Comparison of ENCODE assay signal across 19 mouse cellular contexts in the genomic region with DNA sequence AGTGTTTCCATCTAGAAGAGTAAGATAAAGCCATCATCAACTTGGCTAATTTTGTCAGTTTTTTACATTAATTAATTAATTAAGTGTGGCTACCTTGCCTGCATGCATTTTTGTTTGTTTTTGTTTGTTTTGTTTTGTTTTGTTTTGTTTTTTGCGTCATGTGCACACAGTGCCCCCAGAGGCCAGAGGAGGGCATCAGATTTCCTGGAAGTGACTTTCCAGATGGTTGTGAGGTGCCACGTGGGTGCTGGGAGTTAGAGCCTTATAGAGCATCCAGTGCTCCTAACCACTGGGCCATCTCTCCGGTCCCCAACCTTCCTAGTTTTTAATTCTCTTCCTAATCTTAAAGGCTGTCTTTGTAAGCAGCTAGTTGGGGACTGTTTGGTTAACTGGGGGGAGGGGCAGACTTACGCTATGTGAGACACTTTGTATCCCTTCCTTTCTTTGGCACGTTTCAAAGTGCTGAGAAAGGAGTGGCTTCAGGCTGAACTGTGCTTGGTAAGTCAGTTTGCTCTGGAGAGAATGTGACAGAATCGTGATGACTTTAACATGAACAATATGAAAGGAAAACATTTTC. TPM values are rescaled to one million over a fixed set of nuclear protein-coding genes. Genes with fewer than 3 reads are reported as not detected.
DNase-seq lines count a peak whose midpoint lies in the region; ATAC-seq and TF ChIP-seq lines count a peak whose summit lies in the region.
"Had no signal": no experiment of that assay in that cellular context is flagged by ENCODE, and none has a peak within 500 bp of the region (broad histone marks: within the 10 kb centered on the region; RNA-seq: fewer than 3 reads in every experiment).

No protein-coding gene starts in this region.

- WGBS in lung, embryonic 14.5 days = 24% methylated on average over 6 of the region's 6 CpGs
- 34% methylated on average over 6 of the region's 6 CpGs for WGBS in intestine, postnatal 0 days

- no peaks in the 10 kb centered on the region for H3K36me3 ChIP-seq in lung, embryonic 14.5 days (ENCODE audit: insufficient read depth)
- H3K36me3 ChIP-seq in ES-Bruce4 (ENCODE audit: control insufficient read depth, insufficient read depth, low read length, poor library complexity, severe bottlenecking) = no peaks in the 10 kb centered on the region
- H3K36me3 ChIP-seq in intestine, postnatal 0 days (ENCODE audit: control insufficient read depth, insufficient read depth) = no peaks in the 10 kb centered on the region
- H3K36me3 ChIP-seq: liver, embryonic 13.5 days had no signal

- H3K9ac ChIP-seq in lung, embryonic 14.5 days = no peak overlapping the region
- H3K9ac ChIP-seq in ES-Bruce4 (ENCODE audit: low read depth, poor library complexity, severe bottlenecking) = no peak overlapping the region
- H3K9ac ChIP-seq in intestine, postnatal 0 days (ENCODE audit: low read depth, low read length) = no peak overlapping the region
- H3K9ac ChIP-seq: liver, embryonic 13.5 days had no signal

- intact Hi-C loops in gastrocnemius, adult 2 months (cut with DNase I) = no loop called here

- H3K27ac ChIP-seq in gastrocnemius, adult 2 months = no peak overlapping the region
- no peak overlapping the region for H3K27ac ChIP-seq in lung, embryonic 14.5 days (ENCODE audit: low read depth)
- H3K27ac ChIP-seq in ES-Bruce4 (ENCODE audit: insufficient read depth, low read length) = no peak overlapping the region
- H3K27ac ChIP-seq in intestine, postnatal 0 days (ENCODE audit: low read depth, low read length) = no peak overlapping the region
- H3K27ac ChIP-seq: liver, embryonic 13.5 days had no signal

- DNase-seq in gastrocnemius, adult 2 months = no peak
- no peak for DNase-seq in gastrocnemius, adult 8-10 months (ENCODE audit: low spot score in 2 of 2)
- peak; percentile 45 for DNase-seq in lung, embryonic 14.5 days
- DNase-seq in lung, postnatal 25 days (ENCODE audit: low spot score) = no peak
- DNase-seq in urinary bladder, adult 2 months (ENCODE audit: low spot score) = no peak
- DNase-seq in cerebellum, adult 8-10 months = no peak
- DNase-seq: cerebellum, postnatal 36 days; heart, adult 18-20 months; kidney, postnatal 4 days; liver, embryonic 13.5 days had no signal

- peaks cover 11% of the 10 kb centered on the region for H3K4me1 ChIP-seq in lung, embryonic 14.5 days (ENCODE audit: insufficient read depth)
- no peaks in the 10 kb centered on the region for H3K4me1 ChIP-seq in ES-Bruce4 (ENCODE audit: control insufficient read depth, insufficient read depth, low read length)
- H3K4me1 ChIP-seq in intestine, postnatal 0 days (replicated peaks; ENCODE audit: control insufficient read depth, insufficient read depth, low read length) = no peaks in the 10 kb centered on the region

- ATAC-seq in lung, embryonic 14.5 days (ENCODE audit: insufficient read depth) = peak; percentile 50; the same call in 1 of the 2 replicates
- ATAC-seq in intestine, postnatal 0 days = no peak
- ATAC-seq: inflammation-experienced regulatory T-cells, adult 6 months had no signal

- TF ChIP-seq CTCF in gastrocnemius, adult 2 months (IDR thresholded peaks at IDR 0.05) = peak; percentile 23; the same call in 1 of the 2 replicates
- peak; percentile 36; the same call in 1 of the 2 replicates for TF ChIP-seq CTCF in lung, embryonic 14.5 days (IDR thresholded peaks at IDR 0.05; ENCODE audit: low read depth)
- TF ChIP-seq CTCF in ES-Bruce4 (IDR thresholded peaks at IDR 0.05; ENCODE audit: low read depth, low read length) = peak; percentile 6
- TF ChIP-seq CTCF in intestine, postnatal 0 days (IDR thresholded peaks at IDR 0.05; ENCODE audit: low read depth) = peak; percentile 50

- H3K27me3 ChIP-seq in lung, embryonic 14.5 days (ENCODE audit: insufficient read depth, low read length) = no peaks in the 10 kb centered on the region
- no peaks in the 10 kb centered on the region for H3K27me3 ChIP-seq in ES-Bruce4 (ENCODE audit: control insufficient read depth, insufficient read depth, low read length, poor library complexity, severe bottlenecking)
- H3K27me3 ChIP-seq in intestine, postnatal 0 days (replicated peaks; ENCODE audit: control insufficient read depth, insufficient read depth, low read length) = no peaks in the 10 kb centered on the region
- H3K27me3 ChIP-seq: liver, embryonic 13.5 days had no signal

- H3K4me2 ChIP-seq in lung, embryonic 14.5 days = no peak overlapping the region; the same call in 1 of the 2 replicates
- no peak overlapping the region for H3K4me2 ChIP-seq in intestine, postnatal 0 days (replicated peaks; ENCODE audit: low read depth)
- H3K4me2 ChIP-seq: liver, embryonic 13.5 days had no signal

- no peak overlapping the region for H3K4me3 ChIP-seq in gastrocnemius, adult 2 months
- no peak overlapping the region for H3K4me3 ChIP-seq in lung, embryonic 14.5 days (ENCODE audit: low read depth, low read length)
- no peak overlapping the region for H3K4me3 ChIP-seq in ES-Bruce4 (ENCODE audit: low read depth, low read length)
- no peak overlapping the region for H3K4me3 ChIP-seq in intestine, postnatal 0 days (ENCODE audit: low read depth, low read length)
- H3K4me3 ChIP-seq: liver, embryonic 13.5 days; megakaryocyte, embryonic 14.5 days; myocyte had no signal

- TF ChIP-seq POLR2A in ES-Bruce4 (IDR thresholded peaks at IDR 0.05; ENCODE audit: insufficient read depth, low read length) = no peak

- no peaks in the 10 kb centered on the region for H3K9me3 ChIP-seq in lung, embryonic 14.5 days (ENCODE audit: low read depth, low read length)
- no peaks in the 10 kb centered on the region for H3K9me3 ChIP-seq in ES-Bruce4 (replicated peaks; ENCODE audit: control insufficient read depth, insufficient read depth, low read length, poor library complexity, severe bottlenecking)
- H3K9me3 ChIP-seq in intestine, postnatal 0 days (ENCODE audit: control insufficient read depth) = no peaks in the 10 kb centered on the region
- H3K9me3 ChIP-seq: liver, embryonic 13.5 days; megakaryocyte, embryonic 14.5 days had no signal

- no peak for TF ChIP-seq EP300 in ES-Bruce4 (IDR thresholded peaks at IDR 0.05; ENCODE audit: insufficient read depth, low read depth, low read length)

RNA-seq across cellular contexts. Expression of gene Fam102b, which starts 20.4 kb away (rescaled TPM):
- total RNA-seq in gastrocnemius, adult 2 months (2021) = 1 to 10 TPM; 6.2 to 8.0 TPM
- 1 to 10 TPM; 4.2 to 7.9 (median 5.2) TPM for total RNA-seq in gastrocnemius, adult 8-10 months (2022)
- 16.6 and 18.0 TPM in 2 replicates for polyA plus RNA-seq in lung, embryonic 14.5 days (2014; fragmentation: Nextera tagmentation; extraction: Ambion mirVana)
- 6.7 and 7.3 TPM in 2 replicates for polyA plus RNA-seq in ES-Bruce4 (2011; ENCODE audit: insufficient read depth, insufficient read length, low read depth, missing spikeins)
- 7.9 and 8.2 TPM in 2 replicates for polyA plus RNA-seq in intestine, postnatal 0 days (2015; fragmentation: Nextera tagmentation; extraction: Ambion mirVana)
- 16.0 and 23.9 TPM in 2 replicates for polyA plus RNA-seq in urinary bladder, adult 2 months (2012; rRNA removed)

RNA-seq across cellular contexts. Expression of gene Slc25a54, which starts 32.5 kb away (rescaled TPM):
- not detected for total RNA-seq in gastrocnemius, adult 2 months (2021)
- total RNA-seq in gastrocnemius, adult 8-10 months (2022) = not detected
- polyA plus RNA-seq in lung, embryonic 14.5 days (2014; fragmentation: Nextera tagmentation; extraction: Ambion mirVana) = not detected in 2 replicates
- polyA plus RNA-seq in ES-Bruce4 (2011; ENCODE audit: insufficient read depth, insufficient read length, low read depth, missing spikeins) = not detected in 2 replicates
- polyA plus RNA-seq in intestine, postnatal 0 days (2015; fragmentation: Nextera tagmentation; extraction: Ambion mirVana) = not detected in 2 replicates
- not detected in 2 replicates for polyA plus RNA-seq in urinary bladder, adult 2 months (2012; rRNA removed)
- total RNA-seq: adrenal gland, adult 18-20 months; heart, adult 18-20 months; heart, postnatal 25 days; left cerebral cortex, adult 8-10 months had no signal
- polyA plus RNA-seq: C2C12; inflammation-experienced regulatory T-cells, adult 6 months; liver, embryonic 13.5 days had no signal
